Comparison of ENCODE assay signal across 28 mouse cellular contexts in genomic region chr12:44300793-44301192, GRCm38 (mm10). TPM values are rescaled to one million over a fixed set of nuclear protein-coding genes. Genes with fewer than 3 reads are reported as not detected.
"Had no signal": no experiment of that assay in that cellular context is flagged by ENCODE, and none has a peak within 500 bp of the region (broad histone marks: within the 10 kb centered on the region; RNA-seq: fewer than 3 reads in every experiment).

No protein-coding gene starts in this region.

- H3K27me3 ChIP-seq: heart, embryonic 13.5 days; heart, embryonic 15.5 days; hindbrain, embryonic 13.5 days; hindbrain, embryonic 15.5 days; kidney, embryonic 15.5 days; limb, embryonic 13.5 days; limb, embryonic 15.5 days; liver, embryonic 12.5 days had no signal

- H3K4me3 ChIP-seq: gastrocnemius, adult 2 months; heart, embryonic 13.5 days; heart, embryonic 15.5 days; hindbrain, embryonic 13.5 days; hindbrain, embryonic 15.5 days; kidney, embryonic 15.5 days; limb, embryonic 13.5 days; limb, embryonic 15.5 days; liver, embryonic 12.5 days had no signal

- H3K9me3 ChIP-seq: heart, embryonic 13.5 days; heart, embryonic 15.5 days; hindbrain, embryonic 13.5 days; hindbrain, embryonic 15.5 days; kidney, embryonic 15.5 days; limb, embryonic 13.5 days; limb, embryonic 15.5 days; liver, embryonic 12.5 days had no signal

- H3K27ac ChIP-seq: gastrocnemius, adult 2 months; heart, embryonic 13.5 days; heart, embryonic 15.5 days; hindbrain, embryonic 13.5 days; hindbrain, embryonic 15.5 days; hindbrain, postnatal 0 days; kidney, embryonic 15.5 days; kidney, postnatal 0 days; limb, embryonic 13.5 days; limb, embryonic 15.5 days; liver, embryonic 12.5 days; liver, embryonic 14.5 days had no signal

- H3K4me1 ChIP-seq: heart, embryonic 13.5 days; heart, embryonic 15.5 days; hindbrain, embryonic 13.5 days; hindbrain, embryonic 15.5 days; kidney, embryonic 15.5 days; limb, embryonic 13.5 days; limb, embryonic 15.5 days; liver, embryonic 12.5 days had no signal

- ATAC-seq: hindbrain, postnatal 0 days; intestine, embryonic 16.5 days; liver, embryonic 12.5 days had no signal

- H3K9ac ChIP-seq: heart, embryonic 13.5 days; heart, embryonic 15.5 days; hindbrain, embryonic 13.5 days; hindbrain, embryonic 15.5 days; kidney, embryonic 15.5 days; limb, embryonic 13.5 days; limb, embryonic 15.5 days; liver, embryonic 12.5 days; liver, embryonic 14.5 days had no signal

- DNase-seq: gastrocnemius, adult 2 months; gastrocnemius, postnatal 10 days; gastrocnemius, postnatal 25 days; heart, adult 18-20 months; heart, postnatal 14 days; heart, postnatal 36 days; kidney, adult 11 months; kidney, adult 2 months; kidney, adult 9 months; kidney, postnatal 14 days; kidney, postnatal 36 days; layer of hippocampus, adult 9-11 months; layer of hippocampus, postnatal 36 days; left cerebral cortex, postnatal 4 days had no signal

- H3K4me2 ChIP-seq: heart, embryonic 11.5 days; heart, embryonic 13.5 days; heart, embryonic 15.5 days; hindbrain, embryonic 13.5 days; hindbrain, embryonic 15.5 days; kidney, embryonic 15.5 days; limb, embryonic 13.5 days; limb, embryonic 15.5 days; liver, embryonic 12.5 days had no signal

RNA-seq across cellular contexts. Expression of gene Nrcam, which starts 27.9 kb away (rescaled TPM):
- polyA plus RNA-seq: liver, adult 2 months had no signal
